Mouse (Mus musculus) stomach, embryonic 16.5 days (tissue): Measurements from ENCODE around the gene Gm8947. TPM values are rescaled to one million over a fixed set of nuclear protein-coding genes. Genes with fewer than 3 reads are reported as not detected.
"Not testable (repeated sequence)": the region's sequence is repeated elsewhere in the genome, so short reads cannot be mapped to it uniquely, and the experiment has no call there.

Experiments
- ATAC-seq: fragments of 200-750 bp; cut with Nextera tagmentation; 2 replicates; pipeline ENCODE4 v1.8.0; 2017; ENCODE audit warnings: moderate number of reproducible peaks, moderate TSS enrichment; ENCODE audit not compliant: insufficient read depth, low FRiP score
- H3K27ac ChIP-seq: fragments of 300-500 bp; sonication (generic); 2 replicates; pipeline ENCODE4 v1.5.1; 2014; ENCODE audit warnings: low read length
- H3K27me3 ChIP-seq: fragments of 300-500 bp; sonication (generic); 2 replicates; pipeline ENCODE4 v1.6.1; 2014; ENCODE audit warnings: low read length, control low read depth, mixed read lengths; ENCODE audit not compliant: control insufficient read depth, insufficient read depth
- H3K36me3 ChIP-seq: fragments of 300-500 bp; sonication (generic); 2 replicates; pipeline ENCODE4 v1.6.1; 2014; ENCODE audit warnings: low read length; ENCODE audit not compliant: control insufficient read depth, insufficient read depth
- H3K4me1 ChIP-seq: fragments of 300-500 bp; sonication (generic); 2 replicates; pipeline ENCODE4 v1.6.1; 2014; ENCODE audit warnings: low read length, control low read depth, mixed read lengths; ENCODE audit not compliant: control insufficient read depth, insufficient read depth
- H3K4me2 ChIP-seq: fragments of 300-500 bp; sonication (generic); 2 replicates; pipeline ENCODE4 v1.6.1; 2014; ENCODE audit warnings: low read depth, low read length, mixed read lengths
- H3K4me3 ChIP-seq: fragments of 300-500 bp; sonication (generic); replicated peaks from 2 replicates; pipeline ENCODE4 v1.5.1; 2014; ENCODE audit warnings: mild to moderate bottlenecking, low read length
- H3K9ac ChIP-seq: fragments of 300-500 bp; sonication (generic); 2 replicates; pipeline ENCODE4 v1.6.1; 2014; ENCODE audit warnings: low read length
- H3K9me3 ChIP-seq: fragments of 300-500 bp; sonication (generic); replicated peaks from 2 replicates; pipeline ENCODE4 v1.6.1; 2016; ENCODE audit warnings: low read length, control low read depth; ENCODE audit not compliant: control insufficient read depth
- WGBS: fragments of 180-500 bp; shearing (Covaris S2); extraction: QIAGEN DNeasy Blood & Tissue Kit; methylation state at CpG from one replicate; pipeline ENCODE4 v1.1.7; 2014; 5-methylcytosine and 5-hydroxymethylcytosine counted together
- polyA plus RNA-seq: library from polyadenylated mRNA; unstranded; fragments of >200 nt; fragmentation: Nextera tagmentation; extraction: Ambion mirVana; gene quantifications from 2 replicates; pipeline ENCODE4 v1.2.1, GENCODE M21; 2015

Gene Gm8947
- 0.10 and 0.15 TPM in 2 replicates for polyA plus RNA-seq

- not testable (repeated sequence) for H3K27me3 ChIP-seq, H3K4me2 ChIP-seq, H3K4me1 ChIP-seq, H3K9me3 ChIP-seq, H3K27ac ChIP-seq, H3K4me3 ChIP-seq, H3K9ac ChIP-seq, ATAC-seq, H3K36me3 ChIP-seq
- WGBS, result no CpG with 5 or more reads among the region's 7 CpGs
Observed at GRCm38 (mm10) chr1:151192075-151192474, at the start of gene Gm8947. Gene Gm8947 (plus strand): TSS chr1:151192376.

- Histone ChIP-seq H3K9me3 (no peaks in the 10 kb centered on the region), H3K9ac (no peak overlapping the region), H3K27ac (no peak overlapping the region), H3K36me3 (no peaks in the 10 kb centered on the region), H3K4me2 (no peak overlapping the region), H3K4me1 (no peaks in the 10 kb centered on the region), H3K27me3 (no peaks in the 10 kb centered on the region), H3K4me3 (no peak overlapping the region)
- no peak for ATAC-seq
- WGBS, result 35% methylated on average over 6 of the region's 6 CpGs
Observed at GRCm38 (mm10) chr1:151144471-151145146, 47.6 kb upstream of the Gm8947 start.

- Histone ChIP-seq H3K4me1 (no peaks in the 10 kb centered on the region), H3K4me3 (no peak overlapping the region), H3K27me3 (no peaks in the 10 kb centered on the region), H3K36me3 (no peaks in the 10 kb centered on the region), H3K9me3 (no peaks in the 10 kb centered on the region), H3K4me2 (no peak overlapping the region), H3K9ac (no peak overlapping the region), H3K27ac (no peak overlapping the region)
- no peak for ATAC-seq
Observed at GRCm38 (mm10) chr1:151147801-151148200, 44.4 kb upstream of the Gm8947 start.

DNA sequence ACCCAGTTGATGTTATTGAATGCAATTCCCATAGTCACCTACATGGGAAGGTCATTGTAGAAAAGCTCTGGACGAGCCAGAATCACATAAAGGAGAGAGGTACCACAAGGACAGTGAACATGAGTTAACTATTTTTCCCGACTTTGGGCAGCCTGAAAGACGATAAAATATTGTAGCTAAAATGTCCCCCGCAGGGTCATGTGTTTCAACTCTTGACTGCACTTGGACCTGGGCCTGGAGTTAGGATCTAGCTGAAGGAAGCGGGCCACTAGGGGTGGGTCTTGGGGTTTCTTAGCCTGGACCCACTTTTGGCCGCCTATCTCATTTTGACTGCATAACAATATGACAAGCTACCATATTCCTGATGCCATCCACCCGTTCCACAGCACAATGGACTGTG lies 42.0 kb upstream of the Gm8947 start:
- H3K27ac ChIP-seq, result no peak overlapping the region
- no peaks in the 10 kb centered on the region for H3K36me3 ChIP-seq
- no peaks in the 10 kb centered on the region for H3K4me1 ChIP-seq
- no peak overlapping the region for H3K4me3 ChIP-seq
- H3K9me3 ChIP-seq, result no peaks in the 10 kb centered on the region
- H3K9ac ChIP-seq, result no peak overlapping the region
- 87% methylated on average over 7 of the region's 7 CpGs for WGBS
- no peak overlapping the region for H3K4me2 ChIP-seq
- no peaks in the 10 kb centered on the region for H3K27me3 ChIP-seq
- no peak for ATAC-seq

DNA sequence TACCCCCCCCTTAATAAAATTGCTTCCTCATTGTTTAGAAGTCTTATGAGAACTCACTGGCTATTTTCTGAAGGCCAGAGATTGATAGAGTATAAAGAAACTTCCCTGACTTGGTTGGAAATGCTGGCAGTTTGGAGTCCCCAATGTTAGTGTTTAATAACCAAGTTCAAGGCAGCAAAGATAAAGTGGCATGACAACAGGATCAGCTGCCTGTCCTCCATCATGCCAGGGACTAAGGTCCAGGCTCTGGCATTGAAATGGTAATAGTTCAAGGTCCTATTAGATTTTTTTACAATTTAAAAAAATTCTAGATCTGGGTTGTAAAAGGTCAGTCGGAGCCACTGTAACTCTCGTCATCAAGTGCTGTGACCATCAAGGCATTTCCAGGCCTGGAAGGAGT lies 41.1 kb upstream of the Gm8947 start:
- Histone ChIP-seq H3K9me3 (no peaks in the 10 kb centered on the region), H3K4me3 (no peak overlapping the region), H3K9ac (no peak overlapping the region), H3K27me3 (no peaks in the 10 kb centered on the region), H3K27ac (no peak overlapping the region), H3K4me1 (no peaks in the 10 kb centered on the region), H3K36me3 (no peaks in the 10 kb centered on the region), H3K4me2 (no peak overlapping the region)
- no peak for ATAC-seq
- 69% methylated on average over 2 of the region's 2 CpGs for WGBS

GRCm38 (mm10) chr1:151153056-151153652 lies 39.0 kb upstream of the Gm8947 start:
- H3K36me3 ChIP-seq, result no peaks in the 10 kb centered on the region
- no peak overlapping the region for H3K4me2 ChIP-seq
- WGBS, result 69% methylated on average over 6 of the region's 6 CpGs
- no peaks in the 10 kb centered on the region for H3K4me1 ChIP-seq
- H3K4me3 ChIP-seq, result no peak overlapping the region
- no peak overlapping the region for H3K27ac ChIP-seq
- H3K27me3 ChIP-seq, result no peaks in the 10 kb centered on the region
- no peaks in the 10 kb centered on the region for H3K9me3 ChIP-seq
- no peak for ATAC-seq
- H3K9ac ChIP-seq, result no peak overlapping the region

DNA sequence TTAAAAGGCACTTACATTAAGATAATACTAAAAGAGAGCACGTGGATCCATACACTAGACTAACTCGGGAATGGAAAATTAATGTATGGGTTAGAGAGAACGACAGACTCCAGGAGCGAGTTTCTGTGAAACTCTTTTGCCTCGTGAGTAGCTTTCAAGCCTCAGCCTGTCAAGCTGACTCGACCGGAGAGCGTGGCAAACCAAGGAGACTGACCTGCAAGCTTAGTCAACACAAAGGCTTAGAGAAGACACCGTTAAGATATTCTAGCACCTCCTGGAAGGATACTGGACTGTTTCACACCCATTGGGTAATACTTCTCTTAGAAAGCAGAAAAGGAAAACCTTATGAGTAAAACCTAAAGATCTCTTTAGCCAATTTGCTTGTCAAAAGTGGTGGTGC lies 38.0 kb upstream of the Gm8947 start:
- not testable (repeated sequence) for H3K9ac ChIP-seq, H3K4me3 ChIP-seq, H3K27ac ChIP-seq, H3K36me3 ChIP-seq, H3K4me2 ChIP-seq, H3K27me3 ChIP-seq, H3K4me1 ChIP-seq, ATAC-seq, H3K9me3 ChIP-seq
- WGBS, result 88% methylated on average over 9 of the region's 9 CpGs

GRCm38 (mm10) chr1:151156129-151156528 lies 36.0 kb upstream of the Gm8947 start:
- no peak overlapping the region for H3K27ac ChIP-seq
- H3K4me1 ChIP-seq, result no peaks in the 10 kb centered on the region
- H3K36me3 ChIP-seq, result no peaks in the 10 kb centered on the region
- H3K4me3 ChIP-seq, result no peak overlapping the region
- no peaks in the 10 kb centered on the region for H3K9me3 ChIP-seq
- no peaks in the 10 kb centered on the region for H3K27me3 ChIP-seq
- ATAC-seq, result no peak
- 87% methylated on average over 3 of the region's 3 CpGs for WGBS
- no peak overlapping the region for H3K4me2 ChIP-seq
- no peak overlapping the region for H3K9ac ChIP-seq

GRCm38 (mm10) chr1:151156777-151157632 lies 35.2 kb upstream of the Gm8947 start:
- Histone ChIP-seq H3K36me3 (no peaks in the 10 kb centered on the region), H3K9me3 (no peaks in the 10 kb centered on the region), H3K4me2 (no peak overlapping the region), H3K27ac (no peak overlapping the region), H3K27me3 (no peaks in the 10 kb centered on the region), H3K4me1 (no peaks in the 10 kb centered on the region), H3K9ac (no peak overlapping the region), H3K4me3 (no peak overlapping the region)
- 64% methylated on average over 7 of the region's 7 CpGs for WGBS
- no peak for ATAC-seq
